In genomic region chr7:141482531-141483024, GRCm38 (mm10) we compare ENCODE assay signal across 9 mouse cellular contexts. TPM values are rescaled to one million over a fixed set of nuclear protein-coding genes. Genes with fewer than 3 reads are reported as not detected.
DNase-seq lines count a peak whose midpoint lies in the region; ATAC-seq and TF ChIP-seq lines count a peak whose summit lies in the region.
"Had no signal": no experiment of that assay in that cellular context is flagged by ENCODE, and none has a peak within 500 bp of the region (broad histone marks: within the 10 kb centered on the region; RNA-seq: fewer than 3 reads in every experiment).

No protein-coding gene starts in this region.

- intact Hi-C loops in heart, postnatal 36 days (cut with DNase I): loop anchor here (10.0 kb wide), 1 partner anchor 442 kb away; no protein-coding TSS in a partner anchor

- peak overlapping the region; percentile 98 for H3K4me2 ChIP-seq in heart, postnatal 0 days (ENCODE audit: low read depth, low read length)
- peak overlapping the region; percentile 93 for H3K4me2 ChIP-seq in hindbrain, embryonic 12.5 days (replicated peaks)
- H3K4me2 ChIP-seq in midbrain, embryonic 13.5 days (replicated peaks): peak overlapping the region; percentile 92

- H3K27me3 ChIP-seq in heart, postnatal 0 days (ENCODE audit: control insufficient read depth, insufficient read depth, low read length): no peaks in the 10 kb centered on the region; the same call in 1 of the 2 replicates
- peaks cover 26% of the 10 kb centered on the region for H3K27me3 ChIP-seq in hindbrain, embryonic 12.5 days
- H3K27me3 ChIP-seq in midbrain, embryonic 13.5 days: peaks cover 23% of the 10 kb centered on the region

- H3K9ac ChIP-seq in heart, postnatal 0 days (replicated peaks; ENCODE audit: low read depth, low read length): peak overlapping the region; percentile 45; the same call in 1 of the 2 replicates
- H3K9ac ChIP-seq in hindbrain, embryonic 12.5 days: peak overlapping the region; percentile 65
- H3K9ac ChIP-seq in midbrain, embryonic 13.5 days (replicated peaks): peak overlapping the region; percentile 75

- peaks cover 30% of the 10 kb centered on the region for H3K4me1 ChIP-seq in heart, postnatal 0 days (ENCODE audit: control insufficient read depth, insufficient read depth)
- H3K4me1 ChIP-seq in hindbrain, embryonic 12.5 days: peaks cover 24% of the 10 kb centered on the region
- H3K4me1 ChIP-seq in midbrain, embryonic 13.5 days (replicated peaks): peaks cover 27% of the 10 kb centered on the region

- TF ChIP-seq CTCF in heart, postnatal 0 days (IDR thresholded peaks at IDR 0.05; ENCODE audit: low read depth): no peak

- ATAC-seq in heart, postnatal 0 days (ENCODE audit: insufficient read depth, low read depth): no peak
- ATAC-seq in hindbrain, embryonic 12.5 days (ENCODE audit: low FRiP score): peak; percentile 14; the same call in 1 of the 2 replicates
- no peak for ATAC-seq in midbrain, embryonic 13.5 days
- ATAC-seq in megakaryocyte, adult 5-6 weeks (ENCODE audit: poor library complexity, severe bottlenecking): no peak

- no peaks in the 10 kb centered on the region for H3K9me3 ChIP-seq in heart, postnatal 0 days (replicated peaks; ENCODE audit: control insufficient read depth, low read length)
- H3K9me3 ChIP-seq in hindbrain, embryonic 12.5 days (replicated peaks): no peaks in the 10 kb centered on the region
- H3K9me3 ChIP-seq in midbrain, embryonic 13.5 days: no peaks in the 10 kb centered on the region

- TF ChIP-seq EP300 in heart, postnatal 0 days (IDR thresholded peaks at IDR 0.05; ENCODE audit: low read depth): no peak

- no peak for DNase-seq in heart, postnatal 0 days (ENCODE audit: low spot score)
- DNase-seq in heart, postnatal 36 days: no peak
- peak; percentile 65 to 70 for DNase-seq in cerebellum, postnatal 25 days
- no peak for DNase-seq in natural killer cell, adult 2 months (ENCODE audit: low spot score in 2 of 2)
- no peak for DNase-seq in right cerebral cortex, postnatal 10 days (ENCODE audit: low spot score in 2 of 2)

- no peak overlapping the region for H3K27ac ChIP-seq in heart, postnatal 0 days (ENCODE audit: low read depth)
- no peak overlapping the region for H3K27ac ChIP-seq in hindbrain, embryonic 12.5 days
- H3K27ac ChIP-seq in midbrain, embryonic 13.5 days: peak overlapping the region; percentile 56; the same call in 1 of the 2 replicates

- WGBS in heart, postnatal 0 days: 18% methylated on average over 11 of the region's 11 CpGs
- 5% methylated on average over 11 of the region's 11 CpGs for WGBS in hindbrain, embryonic 12.5 days
- WGBS in midbrain, embryonic 13.5 days: 2% methylated on average over 11 of the region's 11 CpGs

- 0 out of 2 replicates have a peak, but pooled peaks cover 7% of the 10 kb centered on the region for H3K36me3 ChIP-seq in heart, postnatal 0 days (replicated peaks; ENCODE audit: control insufficient read depth, insufficient read depth, low read length)
- H3K36me3 ChIP-seq in hindbrain, embryonic 12.5 days: no peaks in the 10 kb centered on the region
- no peaks in the 10 kb centered on the region for H3K36me3 ChIP-seq in midbrain, embryonic 13.5 days

- peak overlapping the region; percentile 52 for H3K4me3 ChIP-seq in heart, postnatal 0 days (ENCODE audit: low read depth, low read length)
- H3K4me3 ChIP-seq in hindbrain, embryonic 12.5 days: peak overlapping the region; percentile 64
- H3K4me3 ChIP-seq in midbrain, embryonic 13.5 days (replicated peaks): peak overlapping the region; percentile 62

RNA-seq across cellular contexts. Expression of gene Tspan4, which starts 7.5 kb away (rescaled TPM):
- total RNA-seq in heart, postnatal 0 days (2014; rRNA removed; ENCODE audit: low replicate concordance): 84.2 and 87.8 TPM in 2 replicates
- 72.2 and 72.3 TPM in 2 replicates for polyA plus RNA-seq in heart, postnatal 0 days (2015; fragmentation: Nextera tagmentation; extraction: Ambion mirVana)
- 10 to 100 TPM; 27.3 to 44.1 TPM for total RNA-seq in heart, postnatal 36 days (2021)
- 30.1 and 31.1 TPM in 2 replicates for polyA plus RNA-seq in hindbrain, embryonic 12.5 days (2016; fragmentation: Nextera tagmentation; extraction: Ambion mirVana)
- polyA plus RNA-seq in midbrain, embryonic 13.5 days (2015; fragmentation: Nextera tagmentation; extraction: Ambion mirVana): 22.5 and 23.6 TPM in 2 replicates
- total RNA-seq in megakaryocyte, adult 5-6 weeks (2015): 1.4 and 1.5 TPM in 2 replicates
- total RNA-seq in megakaryocyte, adult 5-6 weeks (2017): 1.9 and 3.3 TPM in 2 replicates

RNA-seq across cellular contexts. Expression of gene Polr2l, which starts 7.6 kb away (rescaled TPM):
- total RNA-seq in heart, postnatal 0 days (2014; rRNA removed; ENCODE audit: low replicate concordance): 17.4 and 32.3 TPM in 2 replicates
- polyA plus RNA-seq in heart, postnatal 0 days (2015; fragmentation: Nextera tagmentation; extraction: Ambion mirVana): 77.6 and 81.3 TPM in 2 replicates
- total RNA-seq in heart, postnatal 36 days (2021): 10 to 100 TPM; 76.0 to 83.7 TPM
- 62.0 and 69.0 TPM in 2 replicates for polyA plus RNA-seq in hindbrain, embryonic 12.5 days (2016; fragmentation: Nextera tagmentation; extraction: Ambion mirVana)
- polyA plus RNA-seq in midbrain, embryonic 13.5 days (2015; fragmentation: Nextera tagmentation; extraction: Ambion mirVana): 88.2 and 91.1 TPM in 2 replicates
- total RNA-seq in megakaryocyte, adult 5-6 weeks (2015): 16.6 and 24.0 TPM in 2 replicates
- total RNA-seq in megakaryocyte, adult 5-6 weeks (2017): 17.9 and 27.6 TPM in 2 replicates

RNA-seq across cellular contexts. Expression of gene Cd151, which starts 15.4 kb away (rescaled TPM):
- total RNA-seq in heart, postnatal 0 days (2014; rRNA removed; ENCODE audit: low replicate concordance): 288 and 323 TPM in 2 replicates
- 37.8 and 39.7 TPM in 2 replicates for polyA plus RNA-seq in heart, postnatal 0 days (2015; fragmentation: Nextera tagmentation; extraction: Ambion mirVana)
- 100 to 1,000 TPM; 299 to 300 TPM for total RNA-seq in heart, postnatal 36 days (2021)
- 14.4 and 17.3 TPM in 2 replicates for polyA plus RNA-seq in hindbrain, embryonic 12.5 days (2016; fragmentation: Nextera tagmentation; extraction: Ambion mirVana)
- 15.4 and 19.9 TPM in 2 replicates for polyA plus RNA-seq in midbrain, embryonic 13.5 days (2015; fragmentation: Nextera tagmentation; extraction: Ambion mirVana)
- 13.3 and 16.8 TPM in 2 replicates for total RNA-seq in megakaryocyte, adult 5-6 weeks (2015)
- total RNA-seq in megakaryocyte, adult 5-6 weeks (2017): 21.6 and 26.4 TPM in 2 replicates

RNA-seq across cellular contexts. Expression of gene Cracr2b, which starts 21.7 kb away (rescaled TPM):
- total RNA-seq in heart, postnatal 0 days (2014; rRNA removed; ENCODE audit: low replicate concordance): 6.2 and 134 TPM in 2 replicates
- polyA plus RNA-seq in heart, postnatal 0 days (2015; fragmentation: Nextera tagmentation; extraction: Ambion mirVana): 23.9 and 24.2 TPM in 2 replicates
- 10 to 100 TPM; 24.1 to 24.2 TPM for total RNA-seq in heart, postnatal 36 days (2021)
- polyA plus RNA-seq in hindbrain, embryonic 12.5 days (2016; fragmentation: Nextera tagmentation; extraction: Ambion mirVana): 7.7 and 8.9 TPM in 2 replicates
- 6.8 TPM in 2 replicates for polyA plus RNA-seq in midbrain, embryonic 13.5 days (2015; fragmentation: Nextera tagmentation; extraction: Ambion mirVana)
- 1.6 and 1.8 TPM in 2 replicates for total RNA-seq in megakaryocyte, adult 5-6 weeks (2015)
- total RNA-seq in megakaryocyte, adult 5-6 weeks (2017): 1.5 and 2.0 TPM in 2 replicates
- total RNA-seq: monocyte, adult 5-6 weeks had no signal

RNA-seq across cellular contexts. Expression of gene Pnpla2, which starts 27.6 kb away (rescaled TPM):
- 47.9 and 63.8 TPM in 2 replicates for total RNA-seq in heart, postnatal 0 days (2014; rRNA removed; ENCODE audit: low replicate concordance)
- polyA plus RNA-seq in heart, postnatal 0 days (2015; fragmentation: Nextera tagmentation; extraction: Ambion mirVana): 157 and 159 TPM in 2 replicates
- total RNA-seq in heart, postnatal 36 days (2021): 100 to 1,000 TPM; 552 to 604 TPM
- polyA plus RNA-seq in hindbrain, embryonic 12.5 days (2016; fragmentation: Nextera tagmentation; extraction: Ambion mirVana): 16.2 and 19.1 TPM in 2 replicates
- polyA plus RNA-seq in midbrain, embryonic 13.5 days (2015; fragmentation: Nextera tagmentation; extraction: Ambion mirVana): 16.2 and 19.2 TPM in 2 replicates
- total RNA-seq in megakaryocyte, adult 5-6 weeks (2015): 31.2 and 34.5 TPM in 2 replicates
- total RNA-seq in megakaryocyte, adult 5-6 weeks (2017): 9.1 and 12.3 TPM in 2 replicates

Comparison
In these comparisons a context has a peak if more than half of its experiments do, and no peak if none do; other contexts are left out.
1. DNase-seq: peak in cerebellum, postnatal 25 days (2 of 2); none in heart, postnatal 0 days (single experiment), heart, postnatal 36 days (0 of 2), natural killer cell, adult 2 months (0 of 2) and right cerebral cortex, postnatal 10 days (0 of 2).
2. RNA of gene Tspan4, which starts 7.5 kb away (total RNA-seq): 84.2 to 87.8 TPM in heart, postnatal 0 days and 27.3 to 44.1 TPM in heart, postnatal 36 days; 1.4 to 3.3 TPM in megakaryocyte, adult 5-6 weeks; every median in the first group is over 4 times any median in the second.
3. RNA of gene Cd151, which starts 15.4 kb away (total RNA-seq): 299 to 300 TPM in heart, postnatal 36 days and 288 to 323 TPM in heart, postnatal 0 days; 13.3 to 26.4 TPM in megakaryocyte, adult 5-6 weeks; every median in the first group is over 10 times any median in the second.
4. Peak in every context shown above with its lines, with median percentiles within 50 percentile points of each other: H3K4me2 ChIP-seq, H3K4me3 ChIP-seq and H3K9ac ChIP-seq.